Mouse (Mus musculus): ENCODE measurements at regions not wholly inside any gene's neighbourhood (a gene's known extent, or its start where the extent isn't known, plus 50 kb on each side); places are given as distances from the start of the nearest gene placed in this dataset.

GRCm38 (mm10) chr19:14742361-14742760, 144.5 kb upstream of the Tle4 start:
- Histone ChIP-seq H3K27me3 (replicated peaks) (no peaks in the 10 kb centered on the region), H3K4me3 (no peak overlapping the region), H3K9ac (no peak overlapping the region), H3K27ac (replicated peaks) (no peak overlapping the region), H3K4me1 (no peaks in the 10 kb centered on the region), H3K4me2 (no peak overlapping the region), H3K9me3 (no peaks in the 10 kb centered on the region), H3K36me3 (no peaks in the 10 kb centered on the region)
- 81% methylated on average over 3 of the region's 3 CpGs for WGBS
- ATAC-seq (ENCODE audit: extremely low read depth, insufficient number of reproducible peaks, low FRiP score, low TSS enrichment): no peak

GRCm38 (mm10) chr19:14740936-14741335, 143.1 kb upstream of the Tle4 start:
- H3K27me3 ChIP-seq (replicated peaks): no peaks in the 10 kb centered on the region
- H3K4me3 ChIP-seq: no peak overlapping the region
- WGBS: 87% methylated on average over 1 of the region's 1 CpGs
- no peak overlapping the region for H3K9ac ChIP-seq
- H3K9me3 ChIP-seq: no peaks in the 10 kb centered on the region
- H3K27ac ChIP-seq (replicated peaks): no peak overlapping the region
- no peak overlapping the region for H3K4me2 ChIP-seq
- H3K4me1 ChIP-seq: no peaks in the 10 kb centered on the region
- no peaks in the 10 kb centered on the region for H3K36me3 ChIP-seq
- ATAC-seq (ENCODE audit: extremely low read depth, insufficient number of reproducible peaks, low FRiP score, low TSS enrichment): no peak

- Histone ChIP-seq H3K27me3 (replicated peaks) (no peaks in the 10 kb centered on the region), H3K9ac (no peak overlapping the region), H3K9me3 (no peaks in the 10 kb centered on the region), H3K4me1 (no peaks in the 10 kb centered on the region), H3K4me3 (no peak overlapping the region), H3K36me3 (no peaks in the 10 kb centered on the region), H3K4me2 (no peak overlapping the region), H3K27ac (replicated peaks) (no peak overlapping the region)
- no peak for ATAC-seq (ENCODE audit: extremely low read depth, insufficient number of reproducible peaks, low FRiP score, low TSS enrichment)
- 86% methylated on average over 1 of the region's 1 CpGs for WGBS
Observed at GRCm38 (mm10) chr19:14740139-14740538, 142.3 kb upstream of the Tle4 start.

- WGBS: 73% methylated on average over 1 of the region's 1 CpGs
- no peak for ATAC-seq (ENCODE audit: extremely low read depth, insufficient number of reproducible peaks, low FRiP score, low TSS enrichment)
- Histone ChIP-seq H3K27me3 (replicated peaks) (no peaks in the 10 kb centered on the region), H3K36me3 (no peaks in the 10 kb centered on the region), H3K4me2 (no peak overlapping the region), H3K4me3 (no peak overlapping the region), H3K9me3 (no peaks in the 10 kb centered on the region), H3K9ac (no peak overlapping the region), H3K27ac (replicated peaks) (no peak overlapping the region), H3K4me1 (no peaks in the 10 kb centered on the region)
Observed at GRCm38 (mm10) chr19:14736514-14736913, 138.7 kb upstream of the Tle4 start.

- Histone ChIP-seq H3K4me1 (no peaks in the 10 kb centered on the region), H3K27me3 (replicated peaks) (no peaks in the 10 kb centered on the region), H3K36me3 (no peaks in the 10 kb centered on the region), H3K4me3 (no peak overlapping the region), H3K9ac (no peak overlapping the region), H3K9me3 (no peaks in the 10 kb centered on the region), H3K27ac (replicated peaks) (no peak overlapping the region), H3K4me2 (no peak overlapping the region)
- no peak for ATAC-seq (ENCODE audit: extremely low read depth, insufficient number of reproducible peaks, low FRiP score, low TSS enrichment)
- 55% methylated on average over 3 of the region's 3 CpGs for WGBS
Observed at GRCm38 (mm10) chr19:14725329-14725728, 127.5 kb upstream of the Tle4 start.

GRCm38 (mm10) chr19:14724637-14725036, 126.8 kb upstream of the Tle4 start:
- Histone ChIP-seq H3K36me3 (no peaks in the 10 kb centered on the region), H3K4me1 (no peaks in the 10 kb centered on the region), H3K9me3 (no peaks in the 10 kb centered on the region), H3K27me3 (replicated peaks) (no peaks in the 10 kb centered on the region), H3K9ac (no peak overlapping the region), H3K4me2 (no peak overlapping the region), H3K4me3 (no peak overlapping the region), H3K27ac (replicated peaks) (no peak overlapping the region)
- no peak for ATAC-seq (ENCODE audit: extremely low read depth, insufficient number of reproducible peaks, low FRiP score, low TSS enrichment)
- WGBS: 61% methylated on average over 4 of the region's 4 CpGs

- no peaks in the 10 kb centered on the region for H3K9me3 ChIP-seq
- no peak overlapping the region for H3K9ac ChIP-seq
- no peaks in the 10 kb centered on the region for H3K27me3 ChIP-seq (replicated peaks)
- H3K36me3 ChIP-seq: no peaks in the 10 kb centered on the region
- no peak overlapping the region for H3K27ac ChIP-seq (replicated peaks)
- 80% methylated on average over 2 of the region's 2 CpGs for WGBS
- H3K4me2 ChIP-seq: no peak overlapping the region
- no peaks in the 10 kb centered on the region for H3K4me1 ChIP-seq
- no peak overlapping the region for H3K4me3 ChIP-seq
- no peak for ATAC-seq (ENCODE audit: extremely low read depth, insufficient number of reproducible peaks, low FRiP score, low TSS enrichment)
Observed at GRCm38 (mm10) chr19:14705791-14706190, 107.9 kb upstream of the Tle4 start.

GRCm38 (mm10) chr19:14701116-14701515, 103.3 kb upstream of the Tle4 start:
- no peaks in the 10 kb centered on the region for H3K9me3 ChIP-seq
- ATAC-seq (ENCODE audit: extremely low read depth, insufficient number of reproducible peaks, low FRiP score, low TSS enrichment): no peak
- WGBS: 69% methylated on average over 4 of the region's 4 CpGs
- H3K4me2 ChIP-seq: no peak overlapping the region
- H3K27ac ChIP-seq (replicated peaks): no peak overlapping the region
- no peaks in the 10 kb centered on the region for H3K27me3 ChIP-seq (replicated peaks)
- H3K4me1 ChIP-seq: no peaks in the 10 kb centered on the region
- H3K9ac ChIP-seq: no peak overlapping the region
- H3K4me3 ChIP-seq: no peak overlapping the region
- no peaks in the 10 kb centered on the region for H3K36me3 ChIP-seq

- Histone ChIP-seq H3K36me3 (no peaks in the 10 kb centered on the region), H3K27me3 (replicated peaks) (no peaks in the 10 kb centered on the region), H3K4me3 (no peak overlapping the region), H3K4me2 (no peak overlapping the region), H3K9ac (no peak overlapping the region), H3K27ac (replicated peaks) (no peak overlapping the region), H3K4me1 (no peaks in the 10 kb centered on the region), H3K9me3 (no peaks in the 10 kb centered on the region)
- 85% methylated on average over 10 of the region's 10 CpGs for WGBS
- no peak for ATAC-seq (ENCODE audit: extremely low read depth, insufficient number of reproducible peaks, low FRiP score, low TSS enrichment)
Observed at GRCm38 (mm10) chr19:14695369-14695768, 97.5 kb upstream of the Tle4 start.

GRCm38 (mm10) chr19:14692183-14692582, 94.3 kb upstream of the Tle4 start:
- Histone ChIP-seq H3K4me2 (no peak overlapping the region), H3K9me3 (peaks cover 4% of the 10 kb centered on the region; the same call in 1 of the 2 replicates), H3K27me3 (replicated peaks) (no peaks in the 10 kb centered on the region), H3K36me3 (no peaks in the 10 kb centered on the region), H3K4me1 (no peaks in the 10 kb centered on the region), H3K4me3 (no peak overlapping the region), H3K9ac (no peak overlapping the region), H3K27ac (replicated peaks) (no peak overlapping the region)
- no peak for ATAC-seq (ENCODE audit: extremely low read depth, insufficient number of reproducible peaks, low FRiP score, low TSS enrichment)

GRCm38 (mm10) chr19:14685628-14686027, 87.8 kb upstream of the Tle4 start:
- H3K4me2 ChIP-seq: no peak overlapping the region
- no peak overlapping the region for H3K9ac ChIP-seq
- H3K9me3 ChIP-seq: peaks cover 4% of the 10 kb centered on the region; the same call in 1 of the 2 replicates
- H3K4me3 ChIP-seq: no peak overlapping the region
- WGBS: 89% methylated on average over 1 of the region's 1 CpGs
- H3K36me3 ChIP-seq: no peaks in the 10 kb centered on the region
- no peaks in the 10 kb centered on the region for H3K27me3 ChIP-seq (replicated peaks)
- ATAC-seq (ENCODE audit: extremely low read depth, insufficient number of reproducible peaks, low FRiP score, low TSS enrichment): no peak
- no peaks in the 10 kb centered on the region for H3K4me1 ChIP-seq
- H3K27ac ChIP-seq (replicated peaks): no peak overlapping the region

- Histone ChIP-seq H3K4me3 (no peak overlapping the region), H3K9ac (no peak overlapping the region), H3K27ac (replicated peaks) (no peak overlapping the region), H3K36me3 (no peaks in the 10 kb centered on the region), H3K9me3 (peaks cover 4% of the 10 kb centered on the region; the same call in 1 of the 2 replicates), H3K27me3 (replicated peaks) (no peaks in the 10 kb centered on the region), H3K4me2 (no peak overlapping the region), H3K4me1 (no peaks in the 10 kb centered on the region)
- WGBS: 86% methylated on average over 3 of the region's 3 CpGs
- no peak for ATAC-seq (ENCODE audit: extremely low read depth, insufficient number of reproducible peaks, low FRiP score, low TSS enrichment)
Observed at GRCm38 (mm10) chr19:14684669-14685068, 86.8 kb upstream of the Tle4 start.

Measured in heart, embryonic 13.5 days (tissue).